Mouse (Mus musculus) midbrain, embryonic 16.5 days (tissue): ENCODE measurements around the gene Acp7. TPM values are rescaled to one million over a fixed set of nuclear protein-coding genes. Genes with fewer than 3 reads are reported as not detected.
"Not testable (repeated sequence)": the region's sequence is repeated elsewhere in the genome, so short reads cannot be mapped to it uniquely, and the experiment has no call there.

Experiments used
- ATAC-seq: fragments of 200-750 bp; cut with Nextera tagmentation; 2 replicates; pipeline ENCODE4 v1.8.0; 2017; ENCODE audit warnings: moderate TSS enrichment
- H3K27ac ChIP-seq: fragments of 300-500 bp; sonication (generic); 2 replicates; pipeline ENCODE4 v1.5.1; 2014; ENCODE audit warnings: mild to moderate bottlenecking, low read length, mixed read lengths
- H3K27me3 ChIP-seq: fragments of 300-500 bp; sonication (generic); 2 replicates; pipeline ENCODE4 v1.6.1; 2014; ENCODE audit warnings: low read depth, low read length, mixed read lengths; ENCODE audit not compliant: control insufficient read depth, insufficient read depth
- H3K36me3 ChIP-seq: fragments of 300-500 bp; sonication (generic); 2 replicates; pipeline ENCODE4 v1.6.1; 2014; ENCODE audit warnings: mild to moderate bottlenecking, low read length, moderate library complexity, mixed read lengths; ENCODE audit not compliant: control insufficient read depth, insufficient read depth
- H3K4me1 ChIP-seq: fragments of 300-500 bp; sonication (generic); 2 replicates; pipeline ENCODE4 v1.6.1; 2014; ENCODE audit warnings: mild to moderate bottlenecking, low read length, mixed read lengths; ENCODE audit not compliant: control insufficient read depth, insufficient read depth
- H3K4me2 ChIP-seq: fragments of 300-500 bp; sonication (generic); 2 replicates; pipeline ENCODE4 v1.6.1; 2014; ENCODE audit warnings: mild to moderate bottlenecking, low read length, mixed read lengths
- H3K4me3 ChIP-seq: fragments of 300-500 bp; sonication (generic); 2 replicates; pipeline ENCODE4 v1.5.1; 2014; ENCODE audit warnings: low read depth, mild to moderate bottlenecking, low read length, moderate library complexity, mixed read lengths
- H3K9ac ChIP-seq: fragments of 300-500 bp; sonication (generic); 2 replicates; pipeline ENCODE4 v1.6.1; 2014; ENCODE audit warnings: low read depth, low read length, mixed read lengths
- H3K9me3 ChIP-seq: fragments of 300-500 bp; sonication (generic); replicated peaks from 2 replicates; pipeline ENCODE4 v1.6.1; 2014; ENCODE audit warnings: mild to moderate bottlenecking, low read length, mixed read lengths; ENCODE audit not compliant: control insufficient read depth, poor library complexity, severe bottlenecking
- WGBS: fragments of 180-500 bp; shearing (Covaris S2); extraction: QIAGEN DNeasy Blood & Tissue Kit; methylation state at CpG from one replicate; pipeline ENCODE4 v1.1.7; 2014; 5-methylcytosine and 5-hydroxymethylcytosine counted together
- polyA plus RNA-seq: library from polyadenylated mRNA; unstranded; fragments of >200 nt; fragmentation: Nextera tagmentation; extraction: Ambion mirVana; gene quantifications from 2 replicates; pipeline ENCODE4 v1.2.1, GENCODE M21; 2015

The Acp7 gene
- polyA plus RNA-seq, 1 experiment from 2014 or later = 0.26 TPM

DNA sequence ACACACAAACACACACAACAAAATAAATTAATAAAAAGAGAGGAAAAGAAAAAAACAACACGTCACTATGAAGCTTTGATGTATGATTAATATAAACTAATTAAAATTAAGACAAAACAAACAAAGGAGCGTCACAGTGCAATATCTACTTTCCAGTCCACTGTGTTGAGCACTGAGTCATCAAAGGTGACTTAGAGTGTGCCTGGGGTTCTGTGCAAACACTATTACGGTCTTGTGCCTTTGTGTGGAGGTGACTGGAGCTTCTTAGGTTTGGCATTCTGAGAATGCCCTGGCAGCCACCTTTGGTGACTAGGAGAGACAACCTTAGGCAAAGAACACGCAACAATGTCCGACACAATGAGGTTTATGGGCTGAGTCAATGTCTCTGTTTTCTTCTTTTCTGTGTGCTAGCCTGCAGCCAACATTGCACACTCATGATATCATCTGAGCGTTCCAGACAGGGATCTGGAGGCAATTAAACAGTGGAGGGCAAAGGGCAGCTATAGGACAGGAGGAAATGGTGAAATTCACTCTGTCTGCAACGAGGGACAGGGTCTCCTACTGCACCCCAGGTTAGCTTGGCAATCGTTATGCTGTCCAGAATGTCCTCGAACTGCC, 11.9 kb downstream of the Acp7 start:
- 79% methylated on average over 9 of the region's 9 CpGs for WGBS

DNA sequence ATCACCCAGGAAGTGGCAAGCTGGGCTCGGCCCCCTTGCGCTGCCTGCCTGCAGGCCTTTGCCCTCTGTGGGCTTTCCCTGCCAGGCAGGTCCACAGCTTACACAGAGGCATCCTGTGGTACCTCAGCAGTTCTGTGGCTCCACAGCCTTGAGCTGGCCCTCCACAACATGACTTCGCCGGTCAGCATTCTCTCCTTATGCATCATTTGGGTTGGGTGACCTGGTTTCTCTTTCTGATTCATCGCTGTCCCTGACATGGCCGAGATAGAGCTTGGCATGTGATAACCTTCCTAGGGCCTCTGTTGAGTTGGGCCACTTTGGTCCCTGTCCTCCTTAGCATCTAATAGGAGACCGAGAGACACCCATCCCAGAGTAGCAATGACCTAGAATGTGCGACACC, 25.2 kb downstream of the Acp7 start:
- Histone ChIP-seq H3K36me3 (no peaks in the 10 kb centered on the region), H3K27ac (no peak overlapping the region), H3K4me1 (peaks cover 4% of the 10 kb centered on the region), H3K4me2 (no peak overlapping the region), H3K9me3 (no peaks in the 10 kb centered on the region), H3K4me3 (no peak overlapping the region), H3K9ac (no peak overlapping the region), H3K27me3 (no peaks in the 10 kb centered on the region)
- 94% methylated on average over 8 of the region's 8 CpGs for WGBS
- no peak for ATAC-seq

More for the DNA sequence above, 11.9 kb downstream of the Acp7 start:
- Histone ChIP-seq H3K27me3 (no peaks in the 10 kb centered on the region), H3K4me3 (no peak overlapping the region), H3K36me3 (no peaks in the 10 kb centered on the region), H3K4me1 (no peaks in the 10 kb centered on the region), H3K27ac (no peak overlapping the region), H3K4me2 (no peak overlapping the region), H3K9ac (no peak overlapping the region), H3K9me3 (no peaks in the 10 kb centered on the region)
- ATAC-seq = no peak

DNA sequence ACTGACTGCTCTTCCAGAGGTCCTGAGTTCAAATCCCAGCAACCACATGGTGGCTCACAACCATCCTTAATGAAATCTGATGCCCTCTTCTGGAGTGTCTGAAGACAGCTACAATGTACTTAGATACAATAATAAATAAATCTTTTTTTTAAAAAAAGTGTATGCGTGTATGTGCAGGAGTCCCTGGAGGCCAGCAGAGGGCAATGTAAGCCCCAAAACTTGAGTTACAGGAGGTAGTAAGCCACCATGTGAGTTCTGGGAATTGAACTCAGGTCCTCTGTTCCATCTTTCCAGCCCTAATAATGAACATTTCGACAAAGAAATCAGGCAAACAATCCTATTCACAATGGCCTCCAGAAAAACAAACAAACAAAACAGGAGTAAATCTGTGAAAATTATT, 27.3 kb downstream of the Acp7 start:
- not testable (repeated sequence) for H3K4me2 ChIP-seq, H3K4me1 ChIP-seq, H3K27me3 ChIP-seq, H3K4me3 ChIP-seq, ATAC-seq, H3K36me3 ChIP-seq, H3K9me3 ChIP-seq, H3K9ac ChIP-seq, H3K27ac ChIP-seq
- 80% methylated on average over 2 of the region's 2 CpGs for WGBS

DNA sequence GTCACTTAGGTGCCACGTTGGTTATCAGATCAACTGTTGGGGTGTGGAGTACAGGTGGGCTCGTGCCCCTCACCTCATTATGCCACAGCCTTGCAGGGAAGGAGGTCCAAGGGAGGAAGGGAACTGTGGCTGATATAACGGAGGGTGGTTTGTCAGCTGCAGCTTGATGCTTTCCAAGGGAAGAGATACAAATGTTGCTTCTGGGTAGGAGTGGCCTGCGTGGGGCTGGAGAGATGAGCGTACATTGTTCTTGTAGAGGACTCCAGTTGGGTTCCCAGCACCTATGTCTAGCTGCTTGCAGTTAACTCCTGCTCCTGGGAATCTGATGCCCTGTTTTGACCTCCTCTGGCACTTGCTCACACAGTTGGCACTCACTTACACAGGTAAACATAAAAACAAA, 28.0 kb downstream of the Acp7 start:
- no peak for ATAC-seq
- Histone ChIP-seq H3K27ac (no peak overlapping the region), H3K4me1 (peaks cover 7% of the 10 kb centered on the region)

DNA sequence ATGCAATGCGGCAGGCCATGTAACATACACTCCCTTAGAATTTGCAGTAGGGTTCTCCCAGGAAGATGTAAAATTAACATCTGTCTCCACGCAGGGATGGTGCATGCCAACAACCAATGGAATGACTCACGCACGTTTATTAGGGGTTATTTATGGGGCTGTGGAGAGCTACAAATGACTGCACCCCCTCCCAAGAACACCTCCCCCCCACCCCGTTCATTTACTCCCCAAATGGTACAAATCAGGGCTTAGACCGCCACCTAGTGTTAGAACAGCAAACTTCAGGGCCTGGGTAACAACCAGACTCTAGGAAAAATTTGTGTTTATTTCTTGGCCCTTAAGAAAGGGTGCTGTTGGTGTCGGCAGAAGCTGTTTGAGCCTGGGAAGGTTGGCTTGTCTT, 29.5 kb downstream of the Acp7 start:
- 0 out of 2 replicates have a peak overlapping the region, but pooled peaks have one; percentile 8 for H3K27ac ChIP-seq
- H3K4me3 ChIP-seq = no peak overlapping the region
- ATAC-seq = no peak
- H3K9ac ChIP-seq = no peak overlapping the region
- H3K27me3 ChIP-seq = no peaks in the 10 kb centered on the region
- WGBS = 21% methylated on average over 7 of the region's 7 CpGs
- H3K4me2 ChIP-seq = peak overlapping the region; percentile 36; the same call in 1 of the 2 replicates
- H3K9me3 ChIP-seq = no peaks in the 10 kb centered on the region
- H3K36me3 ChIP-seq = no peaks in the 10 kb centered on the region
- peaks cover 13% of the 10 kb centered on the region for H3K4me1 ChIP-seq

More for the DNA sequence above, 28.0 kb downstream of the Acp7 start:
- 79% methylated on average over 5 of the region's 5 CpGs for WGBS
- H3K9me3 ChIP-seq = no peaks in the 10 kb centered on the region
- H3K36me3 ChIP-seq = no peaks in the 10 kb centered on the region
- no peaks in the 10 kb centered on the region for H3K27me3 ChIP-seq
- no peak overlapping the region for H3K9ac ChIP-seq
- no peak overlapping the region for H3K4me2 ChIP-seq
- no peak overlapping the region for H3K4me3 ChIP-seq

DNA sequence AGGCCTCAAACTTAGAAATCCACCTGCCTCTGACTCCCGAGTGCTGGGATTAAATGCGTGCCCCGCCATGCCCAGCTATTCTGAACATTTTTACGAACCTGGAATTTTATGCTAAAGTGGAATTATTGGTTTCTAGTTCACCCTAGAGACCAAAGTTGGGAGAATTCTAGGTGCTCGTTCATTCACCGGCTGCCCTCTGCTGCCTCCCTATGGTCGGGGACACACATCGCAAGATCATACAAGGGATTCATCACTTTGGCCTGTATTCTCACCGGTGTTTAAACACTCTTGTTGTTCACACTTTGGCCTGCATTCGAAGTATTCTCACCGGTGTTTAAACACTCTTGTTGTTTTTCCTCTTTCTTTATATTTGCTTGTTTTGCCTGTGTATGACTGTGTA, 30.1 kb downstream of the Acp7 start:
- no peak for ATAC-seq
- Histone ChIP-seq H3K4me3 (no peak overlapping the region), H3K9ac (no peak overlapping the region), H3K9me3 (no peaks in the 10 kb centered on the region), H3K27ac (no peak overlapping the region), H3K4me1 (peaks cover 19% of the 10 kb centered on the region), H3K4me2 (no peak overlapping the region), H3K36me3 (no peaks in the 10 kb centered on the region), H3K27me3 (no peaks in the 10 kb centered on the region)
- WGBS = 11% methylated on average over 11 of the region's 11 CpGs

DNA sequence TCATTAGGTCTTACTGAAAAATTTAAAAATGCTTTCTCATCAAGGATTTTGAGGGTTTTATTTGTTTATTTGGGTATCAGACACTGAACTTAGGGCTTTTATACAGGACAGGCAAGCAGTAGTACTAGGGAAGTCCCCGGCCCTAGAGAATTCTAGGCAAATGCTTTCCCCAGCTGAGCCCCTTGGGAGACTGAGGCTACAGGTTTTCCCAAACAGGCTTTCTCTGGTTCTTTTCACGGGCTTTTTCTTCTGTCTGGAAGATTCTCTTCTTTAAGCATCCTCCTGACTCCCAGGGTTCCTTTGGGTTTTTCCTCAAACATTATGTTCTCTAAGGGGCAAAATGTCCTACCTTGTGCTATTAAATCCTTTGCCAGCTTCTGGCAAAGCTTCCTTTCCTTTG, 32.2 kb downstream of the Acp7 start:
- ATAC-seq = no peak
- H3K9me3 ChIP-seq = no peaks in the 10 kb centered on the region
- 72% methylated on average over 2 of the region's 2 CpGs for WGBS

DNA sequence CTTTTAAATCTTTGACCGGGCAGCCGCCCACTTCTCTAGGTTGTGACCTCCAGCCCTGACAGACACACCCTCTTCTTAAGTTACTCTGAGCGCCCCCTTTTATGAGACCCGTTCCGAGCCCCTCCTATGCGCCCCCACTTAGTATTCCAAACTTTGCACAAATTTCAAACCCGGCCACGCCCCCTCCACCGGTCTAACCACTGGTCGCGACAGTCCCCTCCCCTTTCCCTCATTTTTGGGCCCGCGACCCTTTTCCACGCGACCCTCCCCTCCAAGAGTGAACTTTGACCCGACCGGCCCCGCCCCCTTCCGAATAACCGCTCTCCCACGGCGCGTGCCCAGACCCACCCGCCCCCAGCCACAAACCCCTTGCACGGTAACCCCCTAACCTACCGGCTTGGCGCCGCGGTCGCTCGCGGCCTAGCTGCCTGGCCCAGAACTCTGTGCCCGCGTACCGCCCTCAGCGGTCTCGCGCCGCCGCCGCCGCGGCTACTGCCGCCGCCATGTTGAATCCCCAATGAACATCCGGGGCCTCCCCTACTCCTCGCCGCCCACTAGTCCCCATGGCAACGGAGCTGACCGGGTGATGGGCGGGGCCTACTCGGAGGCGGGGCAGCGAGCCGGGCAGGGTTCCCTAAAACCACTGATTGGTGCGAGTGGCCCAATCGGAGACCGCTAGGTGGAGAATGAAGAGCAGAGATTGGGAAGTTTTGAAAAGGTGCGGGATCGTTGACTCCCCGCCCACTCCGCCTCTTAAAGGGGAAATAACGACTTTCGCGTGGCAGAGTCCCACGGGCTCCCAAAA, 33.3 kb downstream of the Acp7 start, which contains the start of the genes Samd4b and Pak4:
Gene Samd4b (minus strand): TSS at position 503 of the 805 bp plus-strand sequence.
Gene Pak4 (minus strand): TSS at position 544 of the 805 bp plus-strand sequence.
- WGBS = under 1% methylated on average over 65 of the region's 66 CpGs
- peaks cover 20% of the 10 kb centered on the region for H3K4me1 ChIP-seq
- peak within 1 kb of the TSS; percentile 68 for H3K4me3 ChIP-seq
- H3K9ac ChIP-seq = peak within 1 kb of the TSS; percentile 77
- no peaks in the 10 kb centered on the region for H3K36me3 ChIP-seq
- peak; percentile 94 for ATAC-seq
- H3K4me2 ChIP-seq = peak within 1 kb of the TSS; percentile 64
- H3K27ac ChIP-seq = peak within 1 kb of the TSS; percentile 85
- no peaks in the 10 kb centered on the region for H3K27me3 ChIP-seq
- no peaks in the 10 kb centered on the region for H3K9me3 ChIP-seq

More for the DNA sequence above, 32.2 kb downstream of the Acp7 start:
- Histone ChIP-seq H3K4me3 (no peak overlapping the region), H3K27ac (no peak overlapping the region), H3K4me2 (no peak overlapping the region), H3K9ac (no peak overlapping the region), H3K36me3 (no peaks in the 10 kb centered on the region), H3K27me3 (no peaks in the 10 kb centered on the region), H3K4me1 (peaks cover 20% of the 10 kb centered on the region)

DNA sequence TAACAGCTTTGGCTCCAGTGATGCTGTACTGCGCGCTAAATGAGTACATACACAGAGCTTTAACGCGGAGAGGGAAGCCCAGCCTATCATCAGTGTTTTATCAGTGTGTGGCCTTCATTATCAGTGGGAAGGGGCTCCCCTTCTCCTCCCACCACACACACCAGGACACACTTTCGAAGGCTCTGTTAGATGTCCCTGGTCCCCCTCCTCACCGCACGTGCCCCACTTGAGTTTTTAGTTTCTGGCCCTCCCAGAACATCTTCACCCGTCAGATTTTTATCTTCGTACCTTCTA, 33.9 kb downstream of the Acp7 start:
- 6% methylated on average over 9 of the region's 9 CpGs for WGBS
- peak; percentile 8; the same call in 1 of the 2 replicates for ATAC-seq
- H3K4me1 ChIP-seq = peaks cover 20% of the 10 kb centered on the region

More for the DNA sequence above, 33.9 kb downstream of the Acp7 start:
- peak overlapping the region; percentile 17; the same call in 1 of the 2 replicates for H3K27ac ChIP-seq
- H3K9ac ChIP-seq = peak overlapping the region; percentile 77
- H3K9me3 ChIP-seq = no peaks in the 10 kb centered on the region
- H3K4me3 ChIP-seq = peak overlapping the region; percentile 68
- H3K4me2 ChIP-seq = peak overlapping the region; percentile 64
- no peaks in the 10 kb centered on the region for H3K27me3 ChIP-seq
- H3K36me3 ChIP-seq = no peaks in the 10 kb centered on the region
